Mouse (Mus musculus): ENCODE measurements around the gene Ell.

The Ell gene

DNA sequence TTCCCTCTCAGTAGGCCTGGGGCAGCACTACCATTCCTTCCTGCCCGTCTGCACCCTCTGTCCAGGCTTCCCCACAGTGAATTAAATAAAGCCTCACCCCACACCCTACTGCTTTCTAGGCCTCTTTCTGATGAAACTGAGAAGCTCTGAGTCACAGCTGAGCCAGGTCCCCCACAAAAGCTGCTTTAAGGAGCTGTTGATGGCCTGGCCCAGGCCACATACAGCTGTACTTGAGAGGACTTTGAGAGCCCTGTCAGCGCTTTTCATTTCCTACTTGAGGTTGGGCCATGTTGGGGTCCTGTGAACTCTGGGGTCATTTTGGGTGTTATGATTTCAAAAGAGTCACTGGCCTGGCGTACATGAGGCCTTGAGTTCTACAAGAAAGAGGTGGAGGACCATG, 4.0 kb upstream of the Ell start:
- DNase-seq (ENCODE audit: extremely low read depth, low read depth): no peak

DNA sequence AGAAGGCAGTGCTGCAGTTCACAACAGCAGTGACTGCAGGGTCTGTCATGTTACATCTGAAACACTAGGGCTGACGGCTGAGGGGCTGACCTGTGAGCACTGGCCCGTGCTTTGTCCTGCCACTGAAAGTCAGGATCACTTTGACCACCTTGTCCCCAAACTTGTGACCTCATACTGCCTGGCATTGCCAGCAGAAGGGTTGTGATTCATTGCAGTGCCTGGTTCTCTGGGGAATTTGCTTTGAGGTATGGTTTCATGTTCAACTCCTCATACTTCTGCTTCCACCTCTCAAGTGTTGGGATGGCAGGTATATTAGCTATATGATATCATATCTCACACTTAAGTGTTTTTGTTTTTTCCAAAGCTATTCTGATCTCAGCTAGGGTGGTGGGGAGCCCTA, 3.6 kb upstream of the Ell start:
- DNase-seq (ENCODE audit: extremely low read depth, low read depth): no peak

DNA sequence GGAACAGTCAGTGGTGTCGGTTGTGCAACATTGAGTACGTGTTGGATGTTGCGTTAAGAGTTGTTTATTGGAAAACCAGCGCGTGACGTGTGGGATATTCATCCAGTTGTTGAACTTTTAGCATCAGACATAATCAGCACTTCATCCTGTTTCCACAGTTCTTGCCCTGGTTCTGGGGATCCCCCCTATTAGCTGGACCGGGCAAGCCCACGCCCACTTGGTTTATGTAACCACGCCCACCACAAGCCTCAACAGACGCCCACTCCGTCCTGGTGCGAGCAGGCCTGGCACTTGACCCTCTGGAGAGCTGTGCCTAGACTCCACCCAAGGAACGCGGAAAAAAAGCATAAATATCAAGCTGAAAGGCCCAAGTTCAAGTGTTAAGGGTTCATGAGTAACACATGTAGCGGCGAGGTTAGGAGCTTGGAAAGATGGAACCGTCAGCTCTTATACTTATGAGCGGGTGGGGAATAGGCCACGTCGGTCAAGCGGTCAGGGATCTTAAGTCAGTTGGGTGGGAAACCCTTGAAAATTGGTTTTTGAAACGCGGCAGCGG, 1.2 kb upstream of the Ell start:
- DNase-seq (ENCODE audit: extremely low read depth, low read depth): no peak

DNA sequence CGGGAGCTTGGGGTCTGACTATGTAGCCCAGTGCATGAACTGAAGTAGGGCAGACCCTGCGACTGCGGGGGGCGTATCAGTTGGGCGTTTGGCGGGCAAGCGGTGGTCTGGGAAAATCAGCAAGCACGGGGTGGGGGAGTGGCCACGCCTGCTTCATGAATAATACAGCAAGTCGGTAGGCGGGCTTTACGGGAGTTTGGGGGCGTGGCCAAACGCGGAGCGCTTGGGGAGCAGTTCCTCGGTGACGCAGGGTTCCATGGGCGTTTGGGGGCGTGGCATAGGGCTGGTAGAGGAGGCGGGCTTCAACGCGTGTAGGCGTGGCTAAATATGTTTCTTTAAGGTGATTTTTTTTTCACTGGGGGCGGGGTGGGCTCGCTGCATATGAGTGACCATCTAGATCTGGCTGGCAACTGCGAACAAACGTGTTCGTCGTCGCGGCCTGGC, 602 bp upstream of the Ell start:
- peak; percentile 86 for DNase-seq (ENCODE audit: extremely low read depth, low read depth)

DNA sequence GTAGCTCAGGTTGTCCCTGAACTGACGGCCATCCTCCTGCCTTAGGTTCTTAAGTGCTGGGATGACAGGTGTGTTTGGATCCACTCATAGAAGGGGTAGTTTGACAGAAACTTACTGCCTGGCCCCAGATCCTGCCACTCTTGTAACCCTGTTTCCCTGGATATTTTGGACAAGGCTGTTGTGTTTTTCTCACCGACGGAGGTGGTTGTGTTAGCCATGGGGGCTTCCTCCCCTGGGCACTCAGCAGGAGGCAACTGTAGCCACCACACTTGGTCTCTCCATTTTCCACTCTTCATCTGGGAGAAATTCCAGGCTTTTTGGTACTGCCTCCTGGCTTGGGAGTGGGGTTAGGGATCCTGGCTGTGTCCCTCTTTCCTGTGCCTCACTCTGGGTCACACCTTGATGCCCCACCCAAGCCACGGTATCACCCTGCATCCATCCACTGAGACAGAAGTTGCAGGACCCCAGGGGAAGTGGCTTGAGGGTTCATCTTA, 803 bp downstream of the Ell start:
- no peak for DNase-seq (ENCODE audit: extremely low read depth, low read depth)

DNA sequence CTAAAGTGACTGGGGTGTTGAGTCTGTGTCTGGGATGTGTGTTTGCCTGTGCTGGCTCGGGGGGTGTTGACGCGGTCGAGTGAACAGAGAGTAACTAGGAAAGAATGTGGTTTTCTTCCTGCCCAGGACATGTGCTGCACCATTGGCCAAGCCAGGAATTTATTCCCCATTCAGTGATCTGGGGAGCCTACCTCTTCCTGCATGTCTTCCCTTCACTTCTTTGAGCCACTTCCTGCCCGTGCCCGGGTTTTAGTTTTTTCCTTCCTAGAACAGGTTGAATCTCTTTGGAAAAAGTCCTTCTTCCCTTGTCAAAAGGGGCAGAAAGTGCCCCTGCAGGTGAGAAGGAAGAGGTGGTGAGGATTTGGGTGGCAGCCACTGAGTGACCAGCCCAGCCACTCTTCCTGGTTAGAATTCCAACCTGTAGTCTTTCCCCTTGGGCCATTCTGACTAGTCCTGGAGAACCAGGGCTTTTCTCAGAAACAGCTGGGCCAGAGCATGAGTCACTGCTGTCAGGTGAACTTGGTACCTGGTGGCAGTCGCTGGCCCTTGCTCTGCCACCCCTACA, 1.3 kb downstream of the Ell start:
- DNase-seq (ENCODE audit: extremely low read depth, low read depth): no peak

DNA sequence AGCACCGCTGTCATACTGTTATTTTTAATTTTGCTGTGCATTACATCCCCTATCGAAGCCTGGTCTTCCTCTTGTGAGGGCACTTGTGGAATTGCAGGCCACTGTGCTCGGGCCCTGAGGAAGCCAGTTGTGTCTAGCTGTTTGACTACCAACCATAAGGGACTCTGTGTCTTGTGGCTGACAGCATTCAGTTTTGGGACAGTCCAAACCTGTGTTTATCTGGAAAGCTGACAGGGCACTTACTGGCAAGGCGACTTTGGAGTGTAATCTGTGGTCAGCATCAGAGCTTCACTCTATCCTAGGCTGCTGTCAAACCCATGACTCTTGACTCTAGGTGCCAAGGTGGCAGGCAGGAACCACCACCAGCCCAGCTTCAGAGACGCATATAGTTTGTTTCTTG, 1.8 kb downstream of the Ell start:
- DNase-seq (ENCODE audit: extremely low read depth, low read depth): no peak

DNA sequence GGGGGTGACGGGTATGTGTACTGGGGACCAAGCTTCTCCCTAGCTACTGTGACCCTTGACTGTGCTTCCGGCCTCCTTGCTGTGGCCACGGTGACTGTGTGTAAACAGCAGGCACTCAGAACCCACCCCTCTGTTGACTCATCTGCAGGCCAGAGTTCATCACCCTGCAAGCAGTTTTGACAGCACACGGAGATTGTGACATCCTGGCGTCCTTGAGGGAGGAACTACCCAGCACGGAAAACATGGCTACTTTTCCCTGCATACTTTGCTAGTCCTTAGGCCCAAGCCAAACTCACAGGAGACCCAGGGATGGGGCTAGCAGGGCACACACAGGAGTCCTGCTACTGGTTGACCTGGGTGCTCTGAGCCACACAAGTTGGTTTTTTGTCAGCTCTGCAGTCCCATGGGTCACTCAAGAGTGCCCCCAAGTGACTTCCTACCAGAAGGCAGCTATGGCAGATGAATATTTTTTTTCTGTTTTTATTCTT, 5.0 kb downstream of the Ell start:
- no peak for DNase-seq (ENCODE audit: extremely low read depth, low read depth)

DNA sequence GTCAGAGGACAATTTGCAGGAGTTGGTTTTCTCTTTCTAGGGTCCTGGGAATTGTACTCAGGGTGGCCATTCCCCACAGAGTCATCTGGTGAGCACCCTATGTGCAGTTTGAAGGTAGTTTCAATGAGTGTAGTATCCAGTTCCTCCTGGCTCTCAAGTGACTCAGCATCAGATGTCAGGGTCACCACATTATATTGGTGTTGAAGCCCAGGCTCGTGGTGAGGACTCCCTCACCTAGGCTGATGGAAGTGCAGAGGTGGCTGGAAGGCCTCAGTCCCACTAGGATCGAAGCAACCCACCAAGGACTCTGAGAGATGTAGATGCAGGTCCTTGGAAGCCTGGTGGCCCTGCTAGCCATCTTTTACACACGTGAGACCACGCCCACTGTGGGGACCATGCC, 7.2 kb downstream of the Ell start:
- no peak for DNase-seq (ENCODE audit: extremely low read depth, low read depth)

DNA sequence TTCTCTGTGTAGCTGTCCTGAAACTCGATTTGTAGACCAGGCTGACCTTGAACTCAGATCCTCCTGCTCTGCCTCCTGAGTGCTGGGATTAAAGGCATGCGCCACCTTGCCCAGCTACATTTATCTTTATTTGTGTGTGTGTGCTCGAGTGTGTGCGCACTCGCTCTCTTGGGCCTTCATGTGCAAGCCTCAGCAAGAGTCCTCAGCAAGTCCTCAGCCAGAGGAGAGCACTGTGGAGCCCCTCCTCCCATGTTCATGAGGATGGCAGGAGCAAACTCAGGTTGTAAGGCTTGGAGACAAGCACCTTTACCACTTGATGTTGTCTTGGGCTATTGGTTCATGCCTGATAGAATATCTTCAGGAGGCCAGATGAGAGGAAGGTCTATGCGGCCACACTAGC, 8.5 kb downstream of the Ell start:
- DNase-seq (ENCODE audit: extremely low read depth, low read depth): no peak

DNA sequence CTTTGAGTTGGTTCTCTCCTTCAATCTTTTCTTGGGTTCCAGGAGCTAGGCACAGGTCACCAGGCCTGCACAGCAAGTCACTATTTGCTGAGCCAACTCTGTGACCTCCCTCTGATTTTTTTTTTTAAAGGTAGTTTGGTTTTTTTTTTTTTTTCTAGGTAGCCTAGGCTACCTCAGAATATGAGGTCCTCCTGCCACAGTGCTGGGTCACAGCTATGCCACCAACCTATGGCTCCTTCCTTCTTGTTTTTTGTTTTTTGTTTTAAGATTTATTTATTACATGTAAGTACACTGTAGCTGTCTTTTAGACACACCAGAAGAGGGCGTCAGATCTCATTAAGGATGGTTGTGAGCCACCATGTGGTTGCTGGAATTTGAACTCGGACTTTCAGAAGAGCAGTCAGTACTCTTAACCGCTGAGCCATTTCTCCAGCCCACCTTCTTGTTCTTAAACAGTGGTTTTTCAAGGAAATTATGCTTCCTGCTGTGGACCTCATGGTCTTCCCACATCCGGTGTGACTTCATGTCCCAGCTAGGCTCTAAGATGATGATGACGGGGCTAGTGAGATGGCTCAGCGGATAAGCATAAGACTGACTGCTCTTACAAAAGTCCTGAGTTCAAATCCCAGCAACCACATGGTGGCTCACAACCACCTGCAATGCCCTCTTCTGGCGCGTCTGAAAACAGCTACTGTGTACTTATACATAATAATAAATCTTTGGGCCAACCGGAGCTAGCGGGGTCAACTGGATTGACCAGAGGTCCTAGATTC, 10.3 kb downstream of the Ell start:
- DNase-seq (ENCODE audit: extremely low read depth, low read depth): no peak

DNA sequence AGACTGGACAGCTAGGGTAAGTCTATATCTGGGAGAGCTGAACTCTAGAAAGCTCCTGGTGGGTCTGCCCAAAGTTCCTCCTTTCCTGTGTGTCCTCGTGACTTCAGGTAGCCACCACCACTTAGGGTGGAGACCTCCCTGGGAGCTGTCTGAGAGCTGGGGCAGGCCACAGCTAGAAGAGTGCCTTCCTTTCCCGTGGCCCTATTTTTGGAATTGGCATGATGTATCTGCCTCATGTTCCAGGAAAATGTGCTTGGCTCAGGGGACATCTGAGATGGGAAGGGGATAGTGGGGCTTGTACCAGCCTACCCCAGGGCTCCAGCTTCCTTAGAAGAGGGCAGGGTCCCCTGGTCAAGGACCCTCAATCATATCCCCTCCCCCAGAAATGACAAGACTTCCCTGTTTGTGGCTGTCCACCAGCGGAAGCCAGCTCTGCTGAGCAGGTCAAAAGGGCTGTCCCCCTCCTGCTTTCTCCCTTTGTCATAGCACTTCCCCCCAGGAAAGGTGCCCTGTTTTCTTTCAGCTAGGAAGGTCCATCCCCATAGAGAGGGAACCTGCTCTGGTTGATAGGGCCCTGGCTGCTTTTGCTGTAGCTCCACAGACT, 12.4 kb downstream of the Ell start:
- DNase-seq (ENCODE audit: extremely low read depth, low read depth): no peak

DNA sequence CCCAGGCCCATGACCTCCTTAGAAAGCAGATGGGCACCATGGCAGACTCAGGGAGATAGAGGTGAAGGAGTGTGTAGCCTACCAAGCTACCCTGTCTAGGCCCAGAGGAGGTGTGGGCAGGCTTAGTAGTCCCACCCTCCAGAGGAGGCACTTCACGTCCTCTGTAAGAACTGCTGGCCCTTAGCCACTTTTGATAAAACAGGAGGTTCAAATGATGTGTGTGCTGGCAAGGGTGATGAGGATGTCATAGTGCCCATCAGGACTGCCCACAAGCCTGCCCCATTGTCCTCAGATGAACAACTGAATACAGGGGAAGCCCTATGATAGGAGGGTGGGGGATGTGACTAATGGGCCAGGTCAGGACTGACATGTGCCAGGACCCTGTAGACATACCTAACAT, 13.6 kb downstream of the Ell start:
- no peak for DNase-seq (ENCODE audit: extremely low read depth, low read depth)

DNA sequence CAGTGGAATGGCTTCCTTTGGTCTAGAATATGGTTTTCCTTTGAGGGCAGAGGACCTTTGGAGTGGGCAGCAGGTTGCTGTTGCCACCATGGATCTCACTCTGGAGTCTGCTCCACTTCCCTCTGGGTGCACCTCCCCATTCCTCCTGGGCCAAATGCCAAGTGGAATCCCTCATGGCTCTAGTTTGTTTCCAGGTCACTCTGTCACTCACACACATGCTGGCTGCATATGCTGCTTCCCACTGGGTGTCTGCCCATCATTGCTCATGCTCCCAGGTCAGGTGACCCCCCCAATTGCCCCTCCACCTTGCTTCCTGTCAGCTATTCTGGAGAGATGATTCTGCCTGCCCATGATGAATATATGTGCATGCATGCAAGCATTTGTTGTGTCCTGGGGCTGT, 14.5 kb downstream of the Ell start:
- DNase-seq (ENCODE audit: extremely low read depth, low read depth): no peak

DNA sequence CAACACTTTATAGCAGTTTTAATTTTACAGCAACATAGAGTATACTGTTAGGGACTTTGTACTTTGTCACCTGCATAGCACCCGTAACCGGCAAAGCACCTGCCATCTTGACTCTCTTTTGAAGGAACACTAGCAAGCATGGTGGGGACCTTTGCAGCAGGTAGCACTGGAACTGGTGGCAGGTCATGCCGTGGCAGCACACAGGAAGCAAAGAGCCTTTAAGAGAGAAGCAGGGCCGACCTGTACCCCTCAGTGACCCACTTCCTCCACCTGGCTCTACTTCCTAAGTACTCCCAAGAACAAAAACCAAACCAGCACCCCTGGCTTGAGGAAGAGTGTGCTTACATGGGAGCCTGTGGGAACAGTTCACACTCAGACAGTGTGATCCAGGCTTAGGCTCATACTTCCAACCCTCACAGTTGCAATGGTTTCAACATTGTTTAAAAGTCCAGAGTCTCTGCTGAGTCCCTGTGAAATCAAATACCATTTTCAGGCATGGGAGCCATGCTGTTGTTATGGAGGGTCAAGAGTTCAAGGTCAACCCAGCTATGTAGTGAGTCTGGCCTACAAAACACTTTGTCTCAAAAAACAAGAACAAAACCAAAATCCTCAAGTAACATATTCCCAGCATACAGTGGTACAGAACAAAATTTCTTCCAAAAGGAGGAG, 16.0 kb downstream of the Ell start:
- no peak for DNase-seq (ENCODE audit: extremely low read depth, low read depth)

DNA sequence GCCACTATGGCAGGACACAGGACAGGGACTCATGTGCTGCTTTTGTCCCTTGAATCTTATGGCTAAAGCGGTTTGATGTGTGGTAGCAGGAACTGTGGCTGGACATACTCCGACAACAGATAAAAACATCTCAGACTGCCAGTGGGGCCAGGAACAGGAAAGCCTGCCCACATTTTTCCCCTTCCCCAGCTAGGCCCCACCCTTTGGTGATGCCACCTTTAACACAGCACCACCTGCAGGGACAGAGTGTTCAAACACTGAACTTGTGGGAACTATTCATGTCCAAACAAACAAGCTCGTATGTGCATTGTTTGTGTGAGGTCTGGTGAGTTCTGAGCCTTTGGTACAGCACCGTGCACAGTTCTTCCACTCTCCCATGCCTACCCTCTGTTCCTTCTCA, 19.1 kb downstream of the Ell start:
- no peak for DNase-seq (ENCODE audit: extremely low read depth, low read depth)

DNA sequence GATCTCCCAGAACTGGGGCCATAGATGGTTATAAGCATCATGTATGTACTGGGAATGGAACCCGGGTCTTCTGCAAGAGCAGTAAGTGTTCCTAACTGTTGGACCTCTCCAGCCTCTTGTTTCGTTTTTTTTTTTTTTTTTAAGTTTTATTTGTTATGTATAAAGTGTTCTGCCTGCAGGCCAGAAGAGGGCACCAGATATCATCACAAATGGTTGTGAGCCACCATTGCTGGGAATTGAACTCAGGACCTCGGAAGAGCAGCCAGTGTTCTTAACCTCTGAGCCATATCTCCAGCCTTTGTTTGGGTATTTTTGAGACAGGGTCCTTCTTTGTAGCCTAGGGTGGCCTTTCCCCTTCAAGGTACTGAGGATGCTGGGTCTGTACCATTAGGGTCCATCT, 19.7 kb downstream of the Ell start:
- DNase-seq (ENCODE audit: extremely low read depth, low read depth): no peak

DNA sequence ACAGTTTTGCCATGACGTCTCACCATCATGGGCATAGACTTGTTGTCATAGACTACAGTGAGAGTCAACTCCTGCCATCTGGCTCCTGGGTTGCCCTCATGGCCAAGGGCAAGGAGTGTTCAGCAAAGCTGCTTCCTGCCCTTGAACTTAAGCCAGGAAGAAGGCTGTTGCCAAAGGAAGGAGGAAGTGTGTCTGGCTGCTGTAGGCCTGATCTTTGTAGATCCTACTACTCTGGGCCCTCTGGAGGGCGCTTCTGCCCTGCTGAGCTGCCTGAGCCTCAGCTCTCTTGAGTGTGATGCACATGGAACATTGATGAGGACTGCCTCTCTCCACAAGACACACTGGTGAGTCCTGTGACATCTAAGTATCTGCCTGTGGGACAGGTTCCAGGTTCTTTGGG, 20.8 kb downstream of the Ell start:
- peak; percentile 64 for DNase-seq (ENCODE audit: extremely low read depth, low read depth)

DNA sequence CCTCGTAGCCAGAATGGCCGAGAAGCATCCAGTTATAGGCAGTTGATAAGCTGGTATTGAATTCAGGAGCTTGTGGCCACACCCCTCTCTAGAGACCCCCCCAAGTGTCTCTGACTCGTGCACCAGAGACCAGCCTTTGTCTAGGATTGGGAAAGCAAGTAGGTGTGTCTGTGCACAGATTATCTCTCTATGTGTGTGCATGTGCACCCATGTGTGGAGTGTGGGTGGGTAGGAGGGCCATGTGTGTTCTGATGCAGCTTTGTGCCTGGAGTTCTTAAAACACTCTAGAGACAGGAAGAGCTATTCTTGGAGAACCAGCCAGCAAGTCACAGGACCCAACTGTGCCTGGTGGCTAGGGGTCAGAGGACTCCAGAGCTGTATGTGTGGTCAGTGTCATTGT, 21.3 kb downstream of the Ell start:
- no peak for DNase-seq (ENCODE audit: extremely low read depth, low read depth)

DNA sequence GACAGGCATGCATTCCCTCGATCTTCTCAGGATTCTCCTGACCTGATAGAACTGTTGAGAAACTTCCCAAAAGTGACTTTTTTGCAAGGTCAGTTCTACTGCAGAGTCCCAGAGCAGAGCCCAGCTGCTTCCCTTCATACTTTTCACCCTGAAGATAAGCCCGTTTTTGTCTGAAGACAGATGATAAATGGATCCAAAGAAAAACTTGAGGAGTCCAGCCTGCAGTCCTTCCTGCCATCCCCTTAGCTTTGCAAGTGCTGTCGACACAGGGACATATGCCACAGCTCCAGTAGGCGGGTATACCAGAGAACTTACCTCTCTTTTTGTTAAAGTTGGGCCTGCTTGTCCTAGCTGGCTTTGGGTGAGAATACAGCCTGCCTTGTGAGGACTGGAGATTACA, 22.1 kb downstream of the Ell start:
- DNase-seq (ENCODE audit: extremely low read depth, low read depth): no peak

DNA sequence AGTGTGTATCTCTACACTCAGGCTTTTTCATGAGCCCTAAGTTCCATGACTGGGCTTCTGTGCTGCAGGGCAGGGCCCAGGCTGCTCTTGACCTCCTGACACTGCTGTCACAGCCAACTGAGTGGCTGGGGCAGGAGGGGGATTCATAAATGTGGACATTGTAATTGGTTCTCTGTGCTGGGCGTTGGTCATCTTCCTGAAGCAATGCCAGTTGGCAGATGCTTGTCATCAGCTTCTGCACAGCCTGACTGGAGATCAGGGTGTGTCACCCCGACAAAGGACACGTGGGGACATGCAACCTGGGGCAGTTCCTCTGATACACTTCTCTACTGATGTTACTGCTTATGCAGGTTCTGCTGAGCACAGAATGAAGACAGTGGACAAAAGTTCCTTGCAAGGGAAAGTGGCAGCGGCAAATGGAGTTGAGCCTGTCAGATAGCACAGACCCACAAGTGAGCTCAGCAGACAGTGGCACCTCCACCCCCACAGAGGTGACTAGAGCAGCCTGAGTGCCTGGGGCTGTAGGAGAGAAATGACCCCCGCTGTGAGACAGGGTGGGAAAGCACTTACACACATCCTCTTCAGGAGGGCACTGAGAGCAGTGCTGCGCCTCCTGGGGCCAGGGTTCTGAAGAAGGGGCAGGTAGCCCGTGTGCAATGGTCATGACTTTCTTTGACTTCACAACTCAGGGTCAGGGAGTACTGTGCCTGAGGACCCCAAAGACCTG, 22.7 kb downstream of the Ell start:
- DNase-seq (ENCODE audit: extremely low read depth, low read depth): no peak

All from MEL-GATA-1-ER (cell line).